Mouse (Mus musculus) left cerebral cortex, postnatal 10 days (tissue): Measurements from ENCODE around the gene Lrp5. TPM values are rescaled to one million over a fixed set of nuclear protein-coding genes. Genes with fewer than 3 reads are reported as not detected.

ENCODE experiments used
- DNase-seq, 2 experiments: peaks; one replicate each; pipeline ENCODE4 v3.0.0; 2021 to 2022; ENCODE audit warnings: low spot score in 2 of 2, mixed read lengths in 1 of 2; ENCODE audit errors: extremely low spot score in 1 of 2
- intact Hi-C: fragments of 180-260 bp; cut with DNase I; formaldehyde crosslinking; loops from one replicate; pipeline ENCODE4 v1.15.1; 2025
- total RNA-seq, 2 experiments: library from RNA; stranded (reverse); gene quantifications; 2 replicates each; pipeline ENCODE4 v1.2.3; 2021

Lrp5 gene
- total RNA-seq, 2 experiments from 2014 or later, result 10.1 TPM

- intact Hi-C loops, result loop anchor here (5.0 kb wide), 1 partner anchor 77 kb away; no protein-coding TSS in a partner anchor
- DNase-seq, result peak; percentile 56 to 78
These were observed 13.4 kb upstream of the Lrp5 start for GRCm38 (mm10) chr19:3699508-3700438.

- intact Hi-C loops, result no loop called here
- DNase-seq, result no peak
These were observed 11.7 kb upstream of the Lrp5 start for GRCm38 (mm10) chr19:3698035-3698434.

GRCm38 (mm10) chr19:3695976-3696375 is 9.6 kb upstream of the Lrp5 start:
- no peak for DNase-seq
- intact Hi-C loops, result no loop called here

- intact Hi-C loops, result no loop called here
- no peak for DNase-seq
These were observed 9.1 kb upstream of the Lrp5 start for GRCm38 (mm10) chr19:3695471-3695870.

GRCm38 (mm10) chr19:3695006-3695405 is 8.6 kb upstream of the Lrp5 start:
- DNase-seq, result no peak
- intact Hi-C loops, result no loop called here

- intact Hi-C loops, result no loop called here
- no peak for DNase-seq
These were observed 8.1 kb upstream of the Lrp5 start for GRCm38 (mm10) chr19:3694476-3694875.

- intact Hi-C loops, result no loop called here
- no peak for DNase-seq
These were observed 6.2 kb upstream of the Lrp5 start for GRCm38 (mm10) chr19:3692414-3693145.

- intact Hi-C loops, result no loop called here
- DNase-seq, result no peak
These were observed 5.0 kb upstream of the Lrp5 start for GRCm38 (mm10) chr19:3691337-3691736.

GRCm38 (mm10) chr19:3687676-3688171 is 1.4 kb upstream of the Lrp5 start:
- intact Hi-C loops, result no loop called here
- DNase-seq, result peak; percentile 31 to 76

GRCm38 (mm10) chr19:3685611-3686214 is 651 bp downstream of the Lrp5 start:
- intact Hi-C loops, result no loop called here

GRCm38 (mm10) chr19:3684957-3685580 is 1.3 kb downstream of the Lrp5 start:
- DNase-seq, result no peak
- intact Hi-C loops, result no loop called here

More at GRCm38 (mm10) chr19:3685611-3686214, 651 bp downstream of the Lrp5 start:
- DNase-seq, result peak in 1 of 2 experiments; percentile 63

GRCm38 (mm10) chr19:3684414-3684813 is 1.9 kb downstream of the Lrp5 start:
- no peak for DNase-seq
- intact Hi-C loops, result no loop called here

- peak; percentile 48 to 84 for DNase-seq
- intact Hi-C loops, result no loop called here
These were observed 4.9 kb downstream of the Lrp5 start for GRCm38 (mm10) chr19:3681310-3681934.

- DNase-seq, result peak in 1 of 2 experiments; percentile 50
- intact Hi-C loops, result no loop called here
These were observed 5.6 kb downstream of the Lrp5 start for GRCm38 (mm10) chr19:3680732-3681131.

- intact Hi-C loops, result no loop called here
- no peak for DNase-seq
These were observed 12.1 kb downstream of the Lrp5 start for GRCm38 (mm10) chr19:3674122-3674855.

GRCm38 (mm10) chr19:3673149-3673548 is 13.2 kb downstream of the Lrp5 start:
- DNase-seq, result no peak

GRCm38 (mm10) chr19:3669100-3669499 is 17.3 kb downstream of the Lrp5 start:
- DNase-seq, result peak in 1 of 2 experiments; percentile 63
- intact Hi-C loops, result no loop called here

More at GRCm38 (mm10) chr19:3673149-3673548, 13.2 kb downstream of the Lrp5 start:
- intact Hi-C loops, result no loop called here

GRCm38 (mm10) chr19:3668551-3668950 is 17.8 kb downstream of the Lrp5 start:
- intact Hi-C loops, result no loop called here
- DNase-seq, result no peak
